Mouse (Mus musculus) lung, postnatal 0 days (tissue): Measurements from ENCODE around the gene Gtf3c5. TPM values are rescaled to one million over a fixed set of nuclear protein-coding genes. Genes with fewer than 3 reads are reported as not detected.

Experiments used
- ATAC-seq: fragments of 200-750 bp; cut with Nextera tagmentation; 2 replicates; pipeline ENCODE4 v1.8.0; 2017; ENCODE audit warnings: moderate library complexity
- DNase-seq: peaks from one replicate; pipeline ENCODE4 v3.0.0-alpha.2; 2016; ENCODE audit warnings: low spot score
- H3K27ac ChIP-seq: fragments of 300-500 bp; sonication (generic); 2 replicates; pipeline ENCODE4 v1.5.1; 2014; ENCODE audit warnings: antibody characterized with exemption, mild to moderate bottlenecking, low read length, mixed read lengths
- H3K27me3 ChIP-seq: fragments of 300-500 bp; sonication (generic); replicated peaks from 2 replicates; pipeline ENCODE4 v1.6.1; 2014; ENCODE audit warnings: low read length, mixed read lengths; ENCODE audit not compliant: insufficient read depth
- H3K36me3 ChIP-seq: fragments of 300-500 bp; sonication (generic); 2 replicates; pipeline ENCODE4 v1.6.1; 2014; ENCODE audit warnings: low read length, mixed read lengths; ENCODE audit not compliant: insufficient read depth
- H3K4me1 ChIP-seq: fragments of 300-500 bp; sonication (generic); 2 replicates; pipeline ENCODE4 v1.6.1; 2014; ENCODE audit warnings: antibody characterized with exemption, low read depth, low read length, mixed read lengths; ENCODE audit not compliant: insufficient read depth
- H3K4me2 ChIP-seq: fragments of 300-500 bp; sonication (generic); replicated peaks from 2 replicates; pipeline ENCODE4 v1.6.1; 2014; ENCODE audit warnings: low read depth, mild to moderate bottlenecking, low read length, moderate library complexity, mixed read lengths
- H3K4me3 ChIP-seq: fragments of 300-500 bp; sonication (generic); 2 replicates; pipeline ENCODE4 v1.5.1; 2014; ENCODE audit warnings: low read depth, low read length
- H3K9ac ChIP-seq: fragments of 300-500 bp; sonication (generic); replicated peaks from 2 replicates; pipeline ENCODE4 v1.6.1; 2014; ENCODE audit warnings: low read depth, mild to moderate bottlenecking
- H3K9me3 ChIP-seq: fragments of 300-500 bp; sonication (generic); 2 replicates; pipeline ENCODE4 v1.6.1; 2016; ENCODE audit warnings: low read length, mixed read lengths
- CTCF ChIP-seq: IDR thresholded peaks from 2 replicates; pipeline ENCODE4 v1.5.1; 2016; ENCODE audit warnings: antibody characterized with exemption, mild to moderate bottlenecking
- EP300 ChIP-seq: IDR thresholded peaks from 2 replicates; pipeline ENCODE4 v1.6.1; 2016; ENCODE audit warnings: antibody characterized with exemption, mild to moderate bottlenecking, control low read depth
- WGBS: fragments of 180-500 bp; shearing (Covaris S2); extraction: QIAGEN DNeasy Blood & Tissue Kit; methylation state at CpG from one replicate; pipeline ENCODE4 v1.1.7; 2014; 5-methylcytosine and 5-hydroxymethylcytosine counted together
- polyA plus RNA-seq: library from polyadenylated mRNA; unstranded; fragments of >200 nt; fragmentation: Nextera tagmentation; extraction: Ambion mirVana; gene quantifications from 2 replicates; pipeline ENCODE4 v1.2.1, GENCODE M21; 2015

Gtf3c5 gene
- polyA plus RNA-seq, 1 experiment from 2014 or later, result 15.8 TPM

- H3K27ac ChIP-seq, result no peak overlapping the region
- TF ChIP-seq EP300 (no peak), CTCF (no peak)
- WGBS, result 62% methylated on average over 2 of the region's 3 CpGs
Observed at GRCm38 (mm10) chr2:28569903-28570302, 13.6 kb downstream of the Gtf3c5 start.

DNA sequence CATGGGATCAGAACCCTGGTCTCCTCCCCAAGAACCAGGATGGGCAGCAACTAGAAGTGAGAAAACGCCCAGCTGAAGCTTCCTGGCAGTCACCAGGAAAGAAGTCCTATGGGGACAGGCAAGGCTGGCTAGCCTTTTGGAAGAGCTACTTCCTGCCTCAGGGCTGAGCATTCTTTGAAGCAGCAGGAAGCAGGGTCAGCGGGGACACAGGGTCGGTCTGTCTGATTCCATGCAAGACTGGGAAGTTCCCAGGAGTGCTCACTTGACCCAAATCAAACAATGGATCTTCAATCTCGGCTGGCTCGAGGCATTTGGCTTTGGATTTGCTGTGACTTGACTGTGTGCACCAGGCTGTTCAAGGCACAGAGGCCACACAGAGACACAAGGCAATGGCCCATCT lies 17.0 kb downstream of the Gtf3c5 start:
- no peak for TF ChIP-seq CTCF
- no peak for TF ChIP-seq EP300
- Histone ChIP-seq H3K4me2 (no peak overlapping the region), H3K27me3 (no peaks in the 10 kb centered on the region), H3K4me1 (no peaks in the 10 kb centered on the region), H3K36me3 (peaks cover 20% of the 10 kb centered on the region), H3K9ac (no peak overlapping the region), H3K4me3 (no peak overlapping the region), H3K27ac (no peak overlapping the region), H3K9me3 (no peaks in the 10 kb centered on the region)
- ATAC-seq (peak; percentile 42), DNase-seq (peak; percentile 21)
- WGBS, result 41% methylated on average over 5 of the region's 5 CpGs

More at GRCm38 (mm10) chr2:28569903-28570302, 13.6 kb downstream of the Gtf3c5 start:
- Histone ChIP-seq H3K27me3 (no peaks in the 10 kb centered on the region), H3K9me3 (no peaks in the 10 kb centered on the region), H3K4me3 (no peak overlapping the region), H3K36me3 (peaks cover 37% of the 10 kb centered on the region), H3K4me2 (no peak overlapping the region), H3K9ac (no peak overlapping the region), H3K4me1 (no peaks in the 10 kb centered on the region)
- DNase-seq (peak; percentile 56), ATAC-seq (peak; percentile 86)

- no peak for ATAC-seq
- no peak for TF ChIP-seq EP300
- TF ChIP-seq CTCF, result no peak
- no peaks in the 10 kb centered on the region for H3K4me1 ChIP-seq
- WGBS, result 88% methylated on average over 4 of the region's 4 CpGs
- no peak overlapping the region for H3K4me3 ChIP-seq
- no peak overlapping the region for H3K9ac ChIP-seq
- no peak for DNase-seq
- no peaks in the 10 kb centered on the region for H3K27me3 ChIP-seq
- no peak overlapping the region for H3K4me2 ChIP-seq
- H3K36me3 ChIP-seq, result peaks cover 20% of the 10 kb centered on the region
- H3K27ac ChIP-seq, result no peak overlapping the region
- no peaks in the 10 kb centered on the region for H3K9me3 ChIP-seq
Observed at GRCm38 (mm10) chr2:28564380-28564779, 19.2 kb downstream of the Gtf3c5 start.

DNA sequence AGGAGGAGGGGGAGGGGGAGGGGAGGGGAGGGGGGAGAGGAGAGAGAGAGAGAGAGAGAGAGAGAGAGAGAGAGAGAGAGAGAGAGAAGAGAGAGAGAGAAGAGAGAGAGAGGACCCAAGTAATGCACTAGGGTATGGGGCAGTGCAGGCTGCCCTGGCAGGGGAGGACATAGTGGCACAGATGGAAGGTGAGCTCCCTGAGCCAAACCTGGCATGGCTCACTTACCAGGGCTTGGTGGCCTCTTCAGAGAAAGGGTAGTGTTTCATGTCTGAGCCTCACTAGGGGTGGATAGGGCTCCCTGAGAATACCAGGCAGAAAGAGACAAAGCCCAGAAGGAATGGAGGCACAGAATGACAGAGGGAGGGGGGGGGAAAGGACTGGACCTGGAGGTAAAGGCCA lies 19.7 kb downstream of the Gtf3c5 start:
- H3K27ac ChIP-seq, result no peak overlapping the region
- H3K36me3 ChIP-seq, result peaks cover 20% of the 10 kb centered on the region
- no peak overlapping the region for H3K9ac ChIP-seq
- no peak overlapping the region for H3K4me2 ChIP-seq
- TF ChIP-seq EP300 (no peak), CTCF (no peak)
- DNase-seq (no peak), ATAC-seq (no peak)
- H3K27me3 ChIP-seq, result no peaks in the 10 kb centered on the region
- no peaks in the 10 kb centered on the region for H3K4me1 ChIP-seq
- no peaks in the 10 kb centered on the region for H3K9me3 ChIP-seq
- H3K4me3 ChIP-seq, result no peak overlapping the region

DNA sequence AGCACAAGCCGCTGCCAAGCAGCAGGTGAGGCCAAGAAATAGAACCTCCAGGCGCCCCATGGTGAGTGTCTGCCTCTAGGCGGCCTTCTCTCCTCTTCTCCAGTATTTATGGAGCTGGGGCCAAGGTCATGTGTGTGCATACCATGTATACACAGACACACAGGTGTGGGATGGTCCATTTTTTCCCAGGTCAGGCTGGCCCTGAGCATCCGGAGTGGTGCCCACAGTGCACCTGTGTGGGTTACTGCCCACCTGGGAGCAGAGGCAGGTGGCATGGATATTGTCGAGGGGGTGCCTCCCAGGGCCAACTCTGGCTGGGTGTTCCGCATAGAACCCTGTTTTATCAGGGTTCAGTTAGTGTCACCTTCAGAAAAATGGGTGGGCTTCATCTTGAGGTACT lies 20.2 kb downstream of the Gtf3c5 start, which contains the start of gene Cel:
TSS of gene Cel (minus strand) at position 101 of the 400 bp plus-strand sequence.
- Histone ChIP-seq H3K4me3 (no peak within 1 kb of the TSS), H3K27ac (no peak within 1 kb of the TSS), H3K36me3 (peaks cover 16% of the 10 kb centered on the region), H3K27me3 (no peaks in the 10 kb centered on the region), H3K4me2 (no peak within 1 kb of the TSS), H3K9me3 (no peaks in the 10 kb centered on the region), H3K9ac (no peak within 1 kb of the TSS), H3K4me1 (no peaks in the 10 kb centered on the region)
- DNase-seq, result no peak
- no peak for TF ChIP-seq CTCF
- TF ChIP-seq EP300, result no peak
- 54% methylated on average over 6 of the region's 6 CpGs for WGBS
- ATAC-seq, result no peak

GRCm38 (mm10) chr2:28557452-28557851 lies 26.1 kb downstream of the Gtf3c5 start:
- ATAC-seq (no peak), DNase-seq (no peak)
- Histone ChIP-seq H3K4me1 (no peaks in the 10 kb centered on the region), H3K27me3 (no peaks in the 10 kb centered on the region), H3K9ac (no peak overlapping the region), H3K9me3 (no peaks in the 10 kb centered on the region), H3K4me2 (no peak overlapping the region), H3K36me3 (peaks cover 3% of the 10 kb centered on the region; the same call in 1 of the 2 replicates), H3K4me3 (no peak overlapping the region), H3K27ac (no peak overlapping the region)
- 77% methylated on average over 5 of the region's 5 CpGs for WGBS
- TF ChIP-seq EP300, result no peak
- TF ChIP-seq CTCF, result no peak

DNA sequence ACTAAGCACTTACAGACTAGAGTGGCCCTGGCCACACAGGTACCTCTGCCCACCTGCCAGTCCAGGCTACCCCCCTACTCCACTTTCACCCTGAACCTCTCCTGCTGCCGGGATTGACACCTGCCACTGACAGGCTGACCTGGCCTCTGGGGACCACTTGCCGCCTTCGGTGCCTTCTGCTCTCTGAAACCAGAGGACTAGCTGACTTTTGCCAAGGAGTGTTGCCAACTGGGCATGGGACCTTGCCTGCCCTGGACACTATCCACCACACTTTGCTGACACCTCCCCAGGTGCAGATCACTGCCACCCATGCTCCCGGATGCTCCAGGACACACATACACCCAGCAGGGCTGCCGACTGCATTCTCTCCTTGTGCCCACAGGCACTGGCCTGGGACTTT lies 31.2 kb downstream of the Gtf3c5 start:
- H3K36me3 ChIP-seq, result peaks cover 44% of the 10 kb centered on the region
- no peak for ATAC-seq
- WGBS, result 98% methylated on average over 5 of the region's 5 CpGs

More for the DNA sequence above, 31.2 kb downstream of the Gtf3c5 start:
- H3K4me2 ChIP-seq, result no peak overlapping the region
- H3K4me1 ChIP-seq, result no peaks in the 10 kb centered on the region
- no peaks in the 10 kb centered on the region for H3K9me3 ChIP-seq
- no peak for DNase-seq
- TF ChIP-seq CTCF (no peak), EP300 (no peak)
- no peak overlapping the region for H3K9ac ChIP-seq
- no peak overlapping the region for H3K27ac ChIP-seq
- no peak overlapping the region for H3K4me3 ChIP-seq
- H3K27me3 ChIP-seq, result no peaks in the 10 kb centered on the region
